Mouse (Mus musculus) cerebellum, postnatal 10 days (tissue): ENCODE measurements around the gene Pacrg.

ENCODE experiments used
- DNase-seq, 2 experiments: peaks; one replicate each; pipeline ENCODE4 v3.0.0; 2021; ENCODE audit warnings: mixed read lengths in 2 of 2

Pacrg gene

DNA sequence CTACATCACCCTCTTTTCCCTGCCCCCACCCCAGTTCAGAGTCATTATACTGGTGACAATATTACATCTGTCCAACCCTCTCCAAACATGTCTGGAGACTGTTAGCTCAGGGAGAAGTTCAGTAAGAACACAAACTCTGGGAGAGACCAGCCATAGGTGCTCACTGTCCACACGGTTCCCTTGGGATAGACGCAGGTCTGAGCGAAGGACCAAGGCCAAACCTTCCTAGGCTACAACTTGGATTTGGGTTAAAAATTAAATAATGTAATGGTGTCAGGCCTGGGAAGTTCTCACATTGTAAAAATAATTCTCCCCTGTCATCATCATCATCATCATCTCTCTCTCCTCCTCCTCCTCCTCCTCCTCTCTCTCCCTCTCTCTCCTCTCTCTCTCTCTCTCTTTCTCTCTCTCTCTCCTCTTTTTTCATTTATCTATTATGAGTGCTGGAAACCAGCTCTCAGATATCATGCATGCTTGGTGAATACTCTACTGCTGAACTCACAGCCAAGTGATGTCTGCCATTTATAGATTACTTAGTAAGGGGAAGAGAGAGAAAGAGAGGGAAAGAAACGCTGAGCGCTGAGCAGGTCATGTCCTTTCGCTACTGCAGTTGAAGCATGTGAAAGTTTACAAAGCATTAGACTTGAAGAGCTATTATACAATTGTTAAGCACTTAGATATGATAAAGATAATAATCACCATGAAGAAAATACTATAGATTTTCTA is 215.2 kb downstream of the Pacrg start:
- no peak for DNase-seq

DNA sequence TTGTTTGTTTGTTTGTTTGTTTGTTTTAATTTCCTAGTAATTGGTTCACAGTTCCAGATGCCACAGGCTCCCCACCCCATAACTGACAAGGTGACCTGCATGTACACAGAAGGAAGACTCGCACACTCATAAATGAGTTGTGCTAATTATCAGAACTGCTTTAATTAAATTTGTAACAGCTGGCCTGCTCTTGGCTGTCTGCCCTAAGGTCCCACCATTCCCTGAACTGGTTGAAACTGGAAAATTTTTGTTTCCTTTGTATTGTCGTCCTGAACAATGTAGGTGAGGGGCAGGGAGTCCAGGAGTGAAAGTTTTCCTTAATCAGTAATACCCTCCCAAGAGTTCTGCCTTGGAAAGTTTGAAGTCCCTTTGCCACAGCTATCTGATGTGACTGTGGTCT is 219.5 kb downstream of the Pacrg start:
- DNase-seq = peak; percentile 47 to 53

DNA sequence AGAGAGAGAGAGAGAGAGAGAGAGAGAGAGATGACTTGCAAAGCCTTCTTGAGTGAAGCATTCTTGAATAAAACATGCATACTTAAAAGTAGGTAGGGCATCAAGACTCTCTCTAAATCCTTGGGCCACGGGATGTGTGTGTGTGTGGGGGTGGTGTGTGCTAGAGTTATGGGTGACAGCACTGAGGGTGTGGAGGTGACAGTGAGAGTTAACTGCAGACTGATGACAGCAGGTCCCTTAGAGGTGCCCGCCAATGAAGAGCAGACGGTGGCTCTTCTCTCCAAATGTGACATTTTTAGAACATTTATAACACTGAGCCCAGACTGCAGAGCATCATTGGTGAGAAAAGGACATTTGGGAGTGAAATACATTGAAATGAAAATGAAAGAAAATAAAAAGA is 220.2 kb downstream of the Pacrg start:
- peak; percentile 47 to 52 for DNase-seq

DNA sequence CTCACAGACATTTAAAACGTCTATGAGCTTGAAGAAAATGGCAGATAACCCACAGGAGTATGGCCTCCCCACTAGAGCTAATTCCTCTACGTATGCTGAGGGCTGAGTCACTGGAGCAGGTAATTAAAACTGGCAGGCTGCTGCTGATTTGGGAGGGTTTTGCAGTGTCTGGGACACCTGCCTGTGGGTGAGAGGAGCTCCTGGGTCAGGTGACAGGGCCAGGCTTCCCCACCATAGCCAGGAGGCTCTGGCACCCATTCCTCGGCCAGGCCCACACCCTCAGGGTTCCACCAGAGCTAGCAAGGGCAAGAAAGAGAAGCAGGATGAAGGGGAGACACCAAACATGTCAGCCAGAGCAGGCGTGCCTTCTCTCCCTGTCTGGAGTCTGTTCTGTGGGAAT is 222.5 kb downstream of the Pacrg start:
- DNase-seq = peak; percentile 83 to 87

DNA sequence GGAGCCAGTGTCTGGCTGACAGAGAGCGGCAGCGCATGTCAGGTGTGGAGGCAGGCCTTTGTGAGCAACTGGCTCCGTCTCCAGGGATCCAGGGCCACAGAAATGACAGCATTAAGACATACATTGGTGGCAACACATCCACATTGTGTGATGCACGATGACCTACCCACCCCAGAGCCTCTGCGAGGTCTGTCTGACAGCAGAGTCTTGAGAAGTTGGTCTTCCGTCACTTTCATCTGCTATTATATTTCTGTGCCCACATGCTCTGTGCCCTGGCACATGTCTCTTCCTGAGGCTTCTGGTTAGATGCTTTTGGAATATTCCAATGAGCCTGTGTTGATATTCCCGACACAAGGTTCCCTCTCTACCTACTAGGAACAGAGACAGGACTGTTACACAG is 224.5 kb downstream of the Pacrg start:
- no peak for DNase-seq

DNA sequence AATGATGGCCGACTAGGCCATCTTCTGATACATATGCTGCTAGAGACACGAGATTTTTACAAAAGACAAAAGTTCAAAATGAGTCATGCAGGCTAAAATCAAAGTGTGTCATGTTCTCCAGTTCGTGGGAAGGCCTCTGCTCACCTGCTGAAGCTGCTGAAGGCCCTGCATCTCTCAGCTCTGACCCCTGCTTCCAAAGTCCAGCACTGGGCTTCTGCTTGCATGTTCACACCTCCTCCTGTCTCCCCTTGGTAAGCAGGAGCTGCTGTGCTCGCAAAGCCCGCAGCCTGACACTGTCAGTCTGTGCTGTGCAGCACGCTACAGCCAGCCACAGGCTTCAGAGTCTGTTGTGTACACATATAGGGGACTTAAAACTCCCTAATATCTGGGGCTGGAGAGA is 225.4 kb downstream of the Pacrg start:
- DNase-seq = no peak

DNA sequence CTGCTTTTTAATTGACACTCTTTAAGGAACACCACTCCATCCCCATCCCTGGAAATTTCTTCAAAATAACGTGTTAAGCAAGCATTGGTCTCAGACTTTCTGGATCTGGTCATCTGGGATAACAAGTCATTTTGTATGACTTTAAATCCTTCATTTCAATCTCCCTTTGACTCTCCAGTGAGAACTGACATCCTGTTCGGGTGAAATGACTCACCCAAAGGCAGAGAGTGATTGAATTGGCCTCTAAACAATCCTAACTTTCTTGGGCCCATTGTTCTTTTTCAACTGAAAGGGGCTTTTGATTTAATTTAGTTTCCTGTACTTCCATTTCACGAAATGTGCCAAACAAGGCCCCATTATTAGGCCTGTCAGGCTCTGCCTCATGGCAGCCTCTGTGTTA is 228.5 kb downstream of the Pacrg start:
- no peak for DNase-seq

DNA sequence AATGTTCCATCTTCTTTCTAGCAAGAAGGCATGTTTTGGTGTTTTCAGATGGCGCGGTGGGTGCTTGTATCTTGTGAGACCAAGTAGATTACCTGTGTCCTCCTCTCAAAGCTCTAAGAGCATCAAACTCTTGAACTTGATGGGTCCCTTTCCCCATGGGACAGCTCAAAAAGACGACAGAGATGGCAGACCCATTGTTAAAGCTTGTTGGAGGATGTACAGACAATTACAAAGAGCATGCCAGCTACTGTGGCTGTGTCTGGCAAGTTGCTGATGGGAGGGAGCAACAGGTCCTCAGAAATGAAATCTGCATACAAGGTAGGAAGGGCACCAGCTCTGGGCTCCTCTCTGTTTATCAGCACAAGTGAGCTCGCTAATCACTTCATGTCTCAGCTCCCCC is 232.0 kb downstream of the Pacrg start:
- no peak for DNase-seq

DNA sequence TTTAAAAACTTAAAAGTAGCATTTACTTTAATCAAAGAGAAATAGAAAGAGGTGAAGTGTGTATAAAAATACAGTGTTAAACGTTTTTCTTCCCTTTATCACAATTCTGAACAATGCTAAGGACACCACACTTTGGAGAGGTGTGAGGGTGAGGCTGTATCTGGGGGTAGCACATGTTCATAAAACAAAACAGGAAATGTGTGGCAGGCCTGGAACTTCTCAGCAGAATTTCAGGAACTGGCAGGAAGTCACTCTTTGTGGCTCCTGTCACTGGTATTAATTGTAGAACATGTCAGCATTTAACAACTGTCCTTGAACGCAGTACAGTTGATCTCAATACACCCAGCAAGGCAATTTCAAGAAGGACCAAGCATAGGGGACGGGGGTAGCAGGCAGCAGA is 234.0 kb downstream of the Pacrg start:
- DNase-seq = no peak

DNA sequence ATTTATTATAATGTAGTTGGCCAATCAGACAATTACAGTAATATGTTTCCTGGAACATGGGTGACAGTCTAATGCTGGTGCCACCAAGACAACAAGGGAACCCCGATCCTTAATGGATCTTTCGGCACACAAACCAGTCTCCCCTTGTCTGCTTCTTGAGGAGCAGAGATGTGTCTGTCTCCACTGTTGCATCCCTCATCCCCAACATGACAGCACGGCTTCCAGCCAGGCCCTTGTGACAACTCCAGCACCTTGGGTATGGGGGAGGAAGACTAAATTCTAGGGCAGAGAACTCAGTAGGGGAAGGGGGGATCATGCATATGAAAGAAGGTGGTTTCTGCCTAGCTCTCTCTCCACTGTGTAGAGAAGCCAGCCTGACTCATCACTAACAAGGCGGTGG is 242.4 kb downstream of the Pacrg start:
- no peak for DNase-seq

DNA sequence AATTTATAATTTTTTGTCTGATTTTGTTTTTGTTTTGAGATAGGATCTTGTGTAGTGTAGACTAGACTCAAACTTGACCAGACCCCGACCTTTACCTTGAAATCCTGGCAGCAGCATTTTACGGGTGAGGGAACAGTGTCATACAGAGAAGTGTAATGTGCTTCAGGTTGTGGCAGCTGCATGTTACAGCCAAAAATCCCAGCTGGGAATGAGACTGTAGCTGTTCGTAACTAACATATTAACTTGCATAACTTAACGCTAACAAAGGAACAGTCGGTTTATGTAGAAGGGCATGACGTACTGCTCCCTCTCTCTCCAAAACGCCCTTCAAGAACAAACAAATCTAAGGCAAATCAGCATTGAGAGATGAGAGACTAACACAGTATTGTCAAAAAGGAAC is 250.5 kb downstream of the Pacrg start:
- no peak for DNase-seq

DNA sequence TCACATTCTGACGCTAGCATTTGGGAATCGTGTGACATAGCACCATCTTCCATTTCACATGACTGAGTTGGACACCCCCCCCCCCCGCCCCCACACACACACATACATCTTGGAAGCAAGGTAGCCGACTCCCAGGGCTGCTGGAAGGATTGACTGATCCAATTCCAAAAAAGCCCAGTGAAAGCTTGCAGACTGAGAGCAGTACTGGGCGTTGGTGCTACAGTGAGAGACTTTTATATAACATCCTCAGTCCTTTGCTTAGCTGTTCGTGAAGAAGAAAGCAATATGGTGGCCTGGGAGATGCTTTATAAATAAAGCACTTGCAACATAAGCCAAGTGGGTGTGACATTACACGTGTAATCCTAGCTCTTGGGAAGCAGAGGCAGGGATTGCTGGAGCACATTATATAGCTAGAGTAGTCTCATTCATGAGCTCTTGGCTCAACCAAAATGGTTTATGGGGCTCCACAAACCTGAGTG is 251.2 kb downstream of the Pacrg start:
- DNase-seq = no peak

DNA sequence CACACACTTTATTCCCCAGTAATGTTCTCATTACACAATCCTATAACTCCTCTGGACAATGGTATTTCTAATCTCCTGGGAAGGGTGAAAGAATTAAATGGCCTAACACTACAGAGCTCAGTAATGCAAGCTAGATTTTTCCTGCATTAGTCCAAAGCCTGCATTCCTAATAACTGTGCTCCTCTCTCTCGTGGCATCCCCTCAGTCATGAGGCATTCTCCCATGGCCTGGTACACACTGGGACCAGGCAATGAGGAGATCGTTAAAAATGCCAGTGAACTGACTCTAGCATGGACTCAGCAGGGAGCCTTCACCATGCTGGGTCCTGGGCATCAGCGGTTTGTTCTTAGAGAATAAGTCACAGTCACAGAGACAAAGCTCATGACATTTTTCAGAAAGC is 256.8 kb downstream of the Pacrg start:
- peak; percentile 11 to 12 for DNase-seq

DNA sequence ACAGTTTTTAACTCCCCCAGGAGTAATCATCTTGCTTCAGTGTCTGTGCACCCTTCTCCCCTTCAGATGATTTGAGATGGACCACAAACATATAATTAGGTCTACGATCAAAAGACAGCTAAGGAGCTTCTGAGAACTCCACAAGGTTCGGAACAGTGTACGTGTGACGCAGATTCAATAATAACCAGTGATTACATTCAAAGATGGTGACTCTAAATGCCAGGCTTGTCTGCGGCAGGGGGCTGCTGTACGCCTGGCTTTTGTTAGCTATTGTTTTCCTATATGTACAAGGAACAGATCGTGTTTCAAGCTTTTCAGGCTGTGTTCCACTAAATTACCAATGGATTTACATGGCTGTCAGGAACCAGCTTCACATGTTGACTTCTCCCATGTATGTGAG is 264.8 kb downstream of the Pacrg start:
- no peak for DNase-seq

DNA sequence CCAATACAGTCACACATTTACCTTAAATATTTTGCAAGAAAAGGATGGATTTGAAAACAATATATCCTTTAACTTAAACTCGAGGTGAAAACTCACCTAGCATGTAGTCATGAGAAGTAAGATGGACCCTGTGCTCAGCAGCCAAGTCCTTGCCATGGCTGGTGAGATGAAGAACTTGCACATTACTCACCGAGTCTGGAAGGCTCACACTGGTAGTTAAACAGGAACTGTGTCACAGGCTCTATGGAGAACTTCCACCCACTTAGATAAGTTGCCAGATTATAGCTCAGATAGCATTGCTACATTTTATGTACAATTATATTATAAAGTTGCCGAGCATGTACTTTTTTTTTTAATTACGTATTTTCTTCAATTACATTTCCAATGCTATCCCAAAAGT is 267.7 kb downstream of the Pacrg start:
- DNase-seq = no peak

DNA sequence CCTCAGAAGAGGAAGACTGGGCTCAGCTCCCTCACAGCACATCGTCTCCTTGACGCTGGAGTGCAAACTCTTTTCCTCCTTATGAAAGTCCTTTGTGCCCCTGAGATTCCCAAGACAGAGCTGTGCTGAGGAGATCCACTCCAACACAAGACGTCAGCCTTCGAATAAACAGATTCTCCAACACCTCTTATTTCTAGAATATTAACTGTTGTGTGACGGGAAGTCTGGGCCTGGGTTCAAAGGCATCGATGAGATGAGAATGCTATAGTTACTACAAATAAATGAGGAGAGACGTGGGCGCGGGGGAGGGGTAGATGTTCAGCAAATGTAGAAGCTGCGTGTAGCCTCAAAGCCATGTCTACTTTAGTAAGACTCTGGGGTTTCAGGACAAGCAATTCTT is 270.8 kb downstream of the Pacrg start:
- DNase-seq = no peak

DNA sequence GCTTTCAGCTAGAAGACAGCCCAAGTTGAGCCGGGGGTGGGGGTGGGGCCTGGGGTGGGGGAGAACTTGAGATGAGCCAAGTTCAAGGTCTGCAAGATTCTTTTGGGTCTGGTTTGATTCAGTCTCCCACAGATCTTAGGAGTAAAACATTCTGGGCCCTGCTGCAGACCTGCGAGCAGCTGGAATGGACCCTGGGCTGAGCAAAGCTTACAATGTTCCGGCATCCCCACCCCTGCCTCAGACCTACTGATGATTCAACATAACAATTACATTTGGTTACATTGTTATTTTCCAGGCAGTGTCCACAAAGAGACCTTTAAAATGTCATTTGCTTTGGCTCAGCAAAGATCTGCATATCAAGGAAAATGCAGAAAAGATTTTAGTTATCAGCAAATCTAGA is 272.7 kb downstream of the Pacrg start:
- no peak for DNase-seq

DNA sequence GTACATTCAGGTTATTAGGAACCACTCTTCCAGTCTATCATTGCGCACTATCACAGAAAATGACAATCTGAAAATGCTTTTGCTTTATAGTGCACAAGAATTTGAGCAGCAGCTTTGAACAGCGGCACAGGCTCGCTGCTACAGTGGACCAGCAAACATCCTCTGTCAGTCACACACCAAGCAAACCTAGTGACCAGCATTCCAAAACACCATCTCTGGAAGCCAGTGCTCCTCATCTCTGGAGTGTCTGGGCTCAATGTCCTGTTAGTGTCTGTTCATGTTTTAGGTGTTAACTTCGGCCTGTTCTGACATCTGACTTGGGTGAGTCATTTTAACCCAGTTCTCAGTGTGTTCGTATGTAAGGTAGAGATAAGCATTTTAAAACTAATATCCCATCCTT is 275.9 kb downstream of the Pacrg start:
- no peak for DNase-seq

DNA sequence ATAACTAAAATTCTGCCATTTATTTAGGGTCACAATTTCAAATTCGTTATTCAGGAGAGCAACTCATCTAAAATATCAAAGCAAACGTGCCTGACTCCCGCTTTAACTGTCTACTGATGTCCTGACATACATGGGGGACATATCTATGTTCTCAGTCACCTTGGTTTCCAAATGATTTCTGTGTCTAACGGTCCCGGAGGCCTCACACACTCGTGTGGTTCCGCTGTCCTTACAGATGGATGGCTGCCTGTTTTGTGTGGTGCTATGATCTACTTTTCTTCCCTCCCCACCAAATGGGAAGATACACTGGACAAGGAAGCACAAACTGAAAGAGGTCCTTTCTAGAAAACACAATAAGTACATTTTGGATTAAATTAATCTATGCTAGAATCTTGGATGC is 277.2 kb downstream of the Pacrg start:
- DNase-seq = no peak

DNA sequence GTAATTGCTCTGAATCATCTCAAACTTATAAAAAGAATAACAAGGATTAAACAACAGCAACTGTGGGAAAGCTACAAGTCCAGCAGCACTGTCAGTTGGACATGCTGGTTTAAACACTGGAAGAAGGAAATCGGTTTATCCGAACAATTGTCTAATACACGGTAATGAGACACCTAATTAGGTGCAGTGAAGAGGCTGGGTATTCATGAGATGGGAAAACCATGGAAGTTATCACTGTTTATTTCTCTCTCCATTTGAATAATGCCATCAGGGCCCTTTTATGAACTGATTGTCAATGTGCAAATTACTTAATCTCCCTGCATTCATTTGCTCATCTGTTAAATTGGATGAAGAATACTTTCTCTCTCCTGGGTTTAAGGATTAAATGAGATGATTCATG is 280.1 kb downstream of the Pacrg start:
- no peak for DNase-seq

DNA sequence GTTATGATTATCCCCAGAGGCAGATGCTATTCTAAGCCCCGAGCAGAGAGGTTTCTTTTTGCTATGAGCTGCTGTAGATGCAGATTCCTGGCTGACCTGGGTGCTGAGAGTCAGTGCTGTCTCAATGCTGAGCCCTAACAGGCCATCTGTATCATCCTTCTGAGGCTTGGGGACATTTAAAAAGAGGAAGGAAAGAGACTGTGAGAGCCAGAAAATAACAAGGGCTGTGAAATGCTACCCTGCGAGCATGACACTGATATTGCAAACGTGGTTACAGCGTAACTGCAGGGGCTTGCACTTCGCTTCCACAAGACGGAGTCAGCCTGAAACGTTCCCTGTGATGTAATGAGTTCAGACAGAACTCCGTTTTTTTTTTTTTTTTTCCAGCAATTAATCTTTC is 281.4 kb downstream of the Pacrg start:
- DNase-seq = no peak

DNA sequence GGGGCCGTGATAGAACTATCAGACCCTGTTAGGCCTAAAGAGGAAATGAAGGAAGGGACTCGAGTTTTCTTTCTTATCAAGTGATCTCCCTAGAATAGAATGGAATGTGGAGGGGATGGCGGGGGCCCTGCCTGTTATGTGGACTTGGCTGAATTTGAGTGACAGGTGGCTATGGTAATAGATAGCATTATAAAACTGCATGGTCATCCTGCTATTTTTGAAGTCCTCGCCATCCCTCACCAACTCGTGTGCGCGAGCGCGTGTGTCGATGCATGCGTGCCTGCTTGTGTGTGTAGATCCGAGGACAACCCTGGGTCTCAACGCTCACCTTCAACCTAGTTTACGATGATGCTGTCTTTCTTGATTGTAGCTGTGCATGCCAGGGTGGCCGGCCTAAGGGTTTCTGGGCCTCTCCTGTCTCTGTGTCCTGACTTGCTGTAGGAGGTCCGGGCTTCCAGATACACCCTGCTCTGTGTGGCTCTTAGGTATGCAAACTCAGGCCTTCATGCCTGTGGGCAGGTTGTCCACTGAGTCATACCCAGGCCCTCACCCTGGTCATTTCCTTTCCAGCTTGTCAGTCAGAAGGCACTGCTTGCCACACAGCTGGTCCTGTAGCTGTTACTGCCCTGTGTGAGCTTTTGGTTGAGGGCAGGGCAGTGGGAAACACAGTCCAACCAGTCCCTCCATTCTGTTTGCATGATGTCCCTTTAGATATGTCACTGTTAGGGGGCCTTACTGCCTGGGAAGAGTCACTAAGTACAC is 287.6 kb downstream of the Pacrg start:
- no peak for DNase-seq

DNA sequence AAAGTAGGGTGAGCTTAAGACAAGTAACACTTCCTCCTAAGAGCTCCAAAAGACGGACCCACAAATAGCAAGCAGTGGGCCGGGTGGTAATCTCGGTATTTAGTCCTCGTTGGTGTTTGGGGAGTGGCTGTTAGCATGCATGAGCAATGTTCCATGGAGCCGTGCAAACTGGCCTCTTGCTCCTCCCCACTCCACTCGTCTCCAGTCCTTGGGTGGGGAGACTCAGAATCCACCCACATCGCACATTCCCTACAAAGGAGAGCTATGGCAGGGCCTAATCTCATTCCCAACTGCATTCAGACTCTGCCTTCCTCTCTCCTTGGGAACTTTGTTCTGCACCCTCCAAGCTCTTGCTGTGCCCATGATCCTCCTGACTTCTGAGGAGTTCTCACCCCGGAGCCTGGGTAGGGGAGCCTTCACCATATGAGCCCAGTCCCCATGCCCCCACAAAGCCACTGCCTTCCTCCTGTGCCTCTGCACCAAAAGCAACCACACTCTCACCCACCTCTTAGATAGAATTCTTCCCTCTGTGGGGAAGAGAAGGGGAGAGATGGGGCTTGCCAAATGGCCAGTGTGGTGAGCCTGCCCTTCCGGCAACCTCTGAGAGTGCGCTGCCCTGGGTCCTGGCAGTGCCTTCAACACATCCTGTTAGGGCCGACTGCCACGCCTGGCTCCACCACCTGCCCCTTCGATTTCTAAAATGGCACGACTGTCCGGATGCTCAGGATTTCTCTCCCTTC is 289.2 kb downstream of the Pacrg start:
- DNase-seq = peak; percentile 30 to 46

DNA sequence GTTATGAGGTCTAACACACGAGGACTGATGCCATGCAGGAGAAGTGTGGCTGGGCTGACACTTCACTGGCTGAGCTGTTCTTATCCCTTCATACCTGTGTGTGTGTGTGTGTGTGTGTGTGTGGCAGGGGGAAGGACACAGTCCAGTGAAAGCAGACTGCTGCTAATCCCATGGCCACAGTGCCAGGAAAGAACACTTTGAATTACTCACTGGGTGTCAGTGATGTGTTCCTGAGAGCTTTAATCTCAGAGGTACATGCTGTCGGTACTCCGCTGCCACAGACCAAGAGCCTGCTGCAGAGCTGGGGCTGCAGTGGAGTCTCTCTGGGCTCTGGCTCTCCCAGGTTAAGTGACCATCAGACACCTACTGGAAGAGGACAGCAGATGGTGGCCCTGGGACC is 290.3 kb downstream of the Pacrg start:
- no peak for DNase-seq
